Mouse (Mus musculus) erythroblast, embryonic 14.5 days (primary cell): Measurements from ENCODE around the gene Knstrn.

ENCODE experiments used
- GATA1 ChIP-seq: IDR thresholded peaks from 2 replicates; pipeline ENCODE4 v1.6.1; 2012; ENCODE audit warnings: low read length, inconsistent platforms, mixed read lengths
- TAL1 ChIP-seq: IDR thresholded peaks from 3 replicates; pipeline ENCODE4 v1.6.1; 2012; ENCODE audit warnings: low read length, inconsistent platforms, mixed read lengths

- TF ChIP-seq TAL1 (no peak), GATA1 (no peak)
Observed at GRCm38 (mm10) chr2:118875316-118875715, 61.5 kb downstream of the Knstrn start.
